Mouse (Mus musculus): ENCODE data around the gene Tns3. TPM values are rescaled to one million over a fixed set of nuclear protein-coding genes. Genes with fewer than 3 reads are reported as not detected.

Gene Tns3
- total RNA-seq, 2 experiments from 2014 or later, result 69.9 to 73.2 TPM

DNA sequence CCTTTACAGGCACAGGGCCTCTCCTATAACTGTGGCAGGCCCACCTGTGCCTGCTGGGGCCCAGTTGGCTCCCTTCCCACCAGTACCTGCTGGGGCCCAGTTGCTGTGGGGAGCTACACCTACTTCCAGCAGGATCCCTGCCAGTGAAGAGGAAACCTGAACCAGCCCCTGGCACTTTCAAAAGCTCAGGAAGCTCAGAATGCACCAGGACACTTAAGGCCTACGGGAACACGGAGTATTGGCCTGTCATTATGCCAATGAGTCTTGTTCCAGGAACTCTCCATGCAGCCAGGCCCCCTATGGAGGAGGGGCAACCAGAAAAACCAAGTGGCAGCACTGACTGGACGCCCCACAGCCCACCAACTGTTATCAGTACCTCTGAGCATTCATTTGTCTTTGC, 181.6 kb downstream of the Tns3 start:
- no peak for DNase-seq (ENCODE audit: low spot score in 2 of 2)

DNA sequence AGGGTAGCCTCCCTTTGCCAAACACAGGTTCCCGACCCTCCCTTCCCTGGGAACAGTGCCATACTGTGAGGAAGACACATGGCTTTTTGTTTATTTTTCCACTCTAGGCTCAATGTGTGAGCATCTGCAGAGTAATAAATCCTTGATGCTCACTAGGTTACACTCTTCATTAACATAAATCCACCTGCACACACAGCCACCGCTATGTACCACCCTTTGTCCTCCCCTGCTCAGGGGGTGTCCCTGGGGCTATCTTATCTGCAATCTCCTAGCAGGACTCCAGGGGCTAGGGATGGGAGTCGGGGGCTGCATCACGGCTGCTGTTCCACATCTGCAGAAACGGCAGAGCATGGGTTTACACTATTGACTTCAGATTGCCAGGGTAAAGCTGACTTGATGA, 182.4 kb downstream of the Tns3 start:
- no peak for DNase-seq (ENCODE audit: low spot score in 2 of 2)

DNA sequence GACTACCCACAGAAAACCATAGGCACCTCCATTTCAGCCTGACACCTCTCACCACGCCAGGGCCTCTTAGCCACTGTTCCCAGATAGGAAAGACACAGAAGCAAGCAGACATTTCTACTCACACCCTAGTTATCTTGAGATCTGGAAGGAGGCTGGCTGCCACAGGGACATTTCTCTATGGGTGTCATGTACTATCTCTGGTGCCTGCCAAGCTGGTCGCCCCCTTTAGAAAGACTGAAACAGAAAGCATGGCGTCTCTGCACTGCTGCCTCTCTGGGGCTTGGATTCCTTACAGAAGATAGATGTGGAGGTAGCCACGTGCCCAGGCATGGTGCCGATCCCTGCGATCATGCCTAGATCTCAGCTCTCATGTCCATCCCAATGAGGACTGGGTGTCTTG, 182.8 kb downstream of the Tns3 start:
- DNase-seq (ENCODE audit: low spot score in 2 of 2), result no peak

- no peak for DNase-seq (ENCODE audit: low spot score in 2 of 2)
These were observed 184.5 kb downstream of the Tns3 start for GRCm38 (mm10) chr11:8479858-8480257.

GRCm38 (mm10) chr11:8479313-8479712, 185.0 kb downstream of the Tns3 start:
- DNase-seq (ENCODE audit: low spot score in 2 of 2), result no peak

DNA sequence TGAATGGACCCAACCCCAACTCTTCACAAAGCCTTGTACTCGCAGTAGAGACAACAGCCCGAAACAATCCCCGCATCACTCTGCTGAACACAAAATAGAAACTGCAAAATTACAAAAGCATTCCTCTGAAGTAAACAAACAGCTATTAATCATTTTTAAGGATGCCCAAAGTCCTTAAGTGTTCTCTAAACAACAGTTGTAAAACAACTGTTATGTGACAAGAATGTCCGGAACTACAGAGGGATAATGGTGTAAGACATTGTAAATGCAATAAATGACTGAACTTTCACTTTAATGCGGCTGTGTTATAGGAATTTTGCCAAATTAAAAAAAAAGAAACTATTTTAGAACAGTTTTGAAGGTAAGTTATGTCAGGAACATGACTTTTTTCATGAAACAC, 190.7 kb downstream of the Tns3 start:
- DNase-seq (ENCODE audit: low spot score in 2 of 2), result no peak

DNA sequence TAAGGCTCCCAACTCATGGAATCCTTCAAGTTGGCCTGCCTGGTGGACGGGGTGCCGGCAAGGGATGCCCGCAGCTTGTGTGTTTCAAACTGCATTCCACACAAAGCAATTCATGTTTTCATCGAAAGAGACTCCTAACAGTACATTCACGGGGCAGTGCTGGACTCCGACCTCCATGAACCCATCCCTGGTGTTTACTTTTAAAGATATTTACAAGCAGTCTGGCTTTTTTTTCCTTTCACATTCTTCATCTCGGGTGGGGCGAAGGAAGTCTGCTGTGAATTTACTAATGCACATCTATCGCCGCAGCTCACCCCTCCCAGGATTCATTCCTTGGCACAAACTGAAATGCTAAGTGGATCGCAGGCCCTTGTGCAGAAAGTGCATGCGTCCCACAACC, 191.9 kb downstream of the Tns3 start:
- DNase-seq (ENCODE audit: low spot score in 2 of 2), result no peak

DNA sequence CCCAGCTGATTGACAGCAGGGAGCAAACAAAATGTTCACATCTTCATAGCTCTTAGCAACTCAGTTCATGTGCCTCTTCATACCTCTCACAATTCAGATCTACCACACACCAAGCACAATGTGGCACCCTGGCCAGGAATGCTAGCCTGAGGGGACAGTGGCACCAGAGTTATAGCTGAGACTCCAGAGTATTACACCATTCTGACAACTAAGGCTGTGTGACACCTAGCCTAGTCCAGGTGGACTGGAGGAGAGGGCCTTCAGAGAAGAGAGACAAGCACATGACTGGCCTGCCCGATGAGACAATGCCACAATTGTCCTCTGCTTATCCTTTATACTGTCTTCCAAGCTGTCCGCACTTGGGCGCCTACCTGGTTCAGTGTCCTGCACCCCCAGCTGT, 192.8 kb downstream of the Tns3 start:
- no peak for DNase-seq (ENCODE audit: low spot score in 2 of 2)

DNA sequence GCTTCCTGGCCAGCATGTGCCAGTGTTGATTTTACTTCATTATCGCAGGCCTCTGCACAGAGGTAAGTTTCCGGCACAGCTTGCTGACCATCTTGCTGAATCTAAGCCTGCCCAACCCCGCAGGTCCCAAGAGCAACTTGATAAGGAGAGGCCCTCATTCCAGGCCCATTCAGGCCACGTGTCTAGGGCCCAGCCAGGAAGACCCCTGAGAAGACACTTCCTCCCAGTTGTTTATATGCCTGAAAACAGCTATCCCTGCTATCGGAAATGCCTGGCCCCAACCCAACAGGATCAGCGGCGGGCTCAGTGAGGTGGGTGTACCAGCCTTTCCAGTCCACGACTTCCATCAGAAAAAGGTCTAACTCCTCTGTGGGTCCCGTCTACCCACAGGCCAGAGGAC, 194.8 kb downstream of the Tns3 start:
- no peak for DNase-seq (ENCODE audit: low spot score in 2 of 2)

DNA sequence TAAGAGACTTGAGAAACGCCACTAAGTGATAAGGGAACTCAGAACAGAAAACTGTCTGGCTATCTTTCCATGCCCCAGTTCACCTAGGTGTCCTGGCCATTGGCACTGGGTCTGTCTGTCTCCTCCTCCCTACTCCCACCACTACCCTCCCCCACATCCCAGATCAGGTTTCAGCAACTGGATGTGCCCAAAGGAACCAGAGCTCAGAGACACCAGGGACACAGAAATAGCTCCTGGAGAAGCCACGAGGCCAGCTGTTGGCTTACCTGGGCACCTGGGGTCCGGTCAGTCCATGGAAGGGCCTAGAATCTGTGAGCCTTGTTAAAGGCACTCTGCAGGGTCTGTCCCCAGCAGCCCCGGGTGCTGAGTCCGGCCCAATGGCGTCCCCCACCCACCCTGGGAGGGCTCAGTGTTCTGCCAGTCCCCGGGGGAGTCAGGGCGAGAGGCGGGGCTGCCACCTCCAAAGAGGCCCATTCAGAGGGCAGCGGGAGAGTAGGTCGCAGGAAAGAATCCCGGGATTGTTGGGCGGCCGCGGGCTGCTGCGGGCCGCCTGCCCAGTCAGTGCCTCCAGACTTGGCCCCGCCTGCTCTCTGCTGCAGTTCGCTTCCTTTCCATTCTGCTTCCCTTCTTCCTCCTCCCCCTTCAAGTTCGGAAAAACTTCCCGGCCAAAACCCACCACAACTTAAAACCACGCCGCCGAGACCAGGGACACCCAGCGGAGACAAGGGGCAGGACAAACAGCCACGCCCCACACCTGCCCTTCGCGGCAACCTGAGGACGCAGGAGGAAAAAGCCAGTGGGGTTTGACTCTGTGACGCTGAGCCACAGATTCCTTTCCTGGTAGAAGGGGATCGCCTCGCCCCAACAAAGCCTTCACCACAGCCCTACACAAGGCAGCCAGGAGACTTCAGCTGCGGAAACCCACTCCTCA, 195.9 kb downstream of the Tns3 start:
- peak; percentile 63 to 85 for DNase-seq (ENCODE audit: low spot score in 2 of 2)

DNA sequence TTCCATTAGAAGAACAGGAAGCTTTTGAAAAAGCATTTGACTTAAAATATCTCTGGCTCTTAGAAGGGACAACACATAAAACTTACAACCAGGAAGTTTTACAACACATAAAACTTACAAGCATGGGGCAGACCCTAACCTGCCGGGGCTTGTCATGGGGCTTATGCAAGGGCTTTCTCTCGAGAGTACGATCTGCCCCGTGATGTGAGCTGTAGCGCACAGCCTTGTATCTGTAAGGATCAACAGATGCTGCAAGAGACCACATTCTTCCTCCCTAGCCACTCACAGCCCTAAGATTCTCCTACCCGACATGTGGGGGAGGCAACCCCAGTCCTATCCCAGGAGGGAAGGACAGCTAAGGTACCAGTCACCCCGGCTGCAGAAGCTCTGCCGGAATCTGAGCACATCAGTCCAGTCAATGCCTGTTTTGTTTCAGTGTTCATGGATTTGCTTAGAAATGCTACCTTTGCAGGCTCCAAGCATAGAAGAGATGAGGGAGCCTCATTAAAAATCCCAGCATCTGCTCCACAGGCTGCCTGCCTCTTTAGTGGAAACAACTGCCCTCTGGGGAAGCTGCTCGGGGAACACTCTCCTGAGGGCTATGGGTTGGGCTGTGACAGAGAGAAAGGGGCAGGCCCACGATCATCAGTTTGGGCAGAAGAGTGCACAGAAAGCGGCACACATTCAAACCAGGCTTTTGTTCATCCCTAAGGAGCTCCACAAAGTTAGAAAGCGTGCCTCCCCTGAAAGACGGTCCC, 196.8 kb downstream of the Tns3 start:
- no peak for DNase-seq (ENCODE audit: low spot score in 2 of 2)

DNA sequence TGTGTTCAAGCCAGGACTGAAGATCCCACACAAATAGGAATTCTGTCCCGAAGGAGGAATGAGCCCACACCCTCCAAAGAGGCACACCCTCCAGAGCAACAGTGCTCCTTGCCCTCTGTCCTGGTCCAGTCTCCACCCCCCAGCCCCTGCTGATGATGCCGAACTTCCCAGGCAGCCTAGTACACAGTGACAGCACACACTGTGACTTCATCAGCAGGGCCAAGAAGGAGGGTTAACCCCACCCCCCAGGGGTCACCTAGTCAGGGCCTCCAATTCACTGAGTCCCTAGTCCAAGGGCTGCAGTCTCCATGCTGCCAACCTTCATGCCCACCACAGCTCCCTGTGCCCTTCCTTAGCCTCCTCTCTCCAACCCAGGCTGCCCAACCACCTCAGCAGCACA, 200.5 kb downstream of the Tns3 start:
- DNase-seq (ENCODE audit: low spot score in 2 of 2), result no peak

DNA sequence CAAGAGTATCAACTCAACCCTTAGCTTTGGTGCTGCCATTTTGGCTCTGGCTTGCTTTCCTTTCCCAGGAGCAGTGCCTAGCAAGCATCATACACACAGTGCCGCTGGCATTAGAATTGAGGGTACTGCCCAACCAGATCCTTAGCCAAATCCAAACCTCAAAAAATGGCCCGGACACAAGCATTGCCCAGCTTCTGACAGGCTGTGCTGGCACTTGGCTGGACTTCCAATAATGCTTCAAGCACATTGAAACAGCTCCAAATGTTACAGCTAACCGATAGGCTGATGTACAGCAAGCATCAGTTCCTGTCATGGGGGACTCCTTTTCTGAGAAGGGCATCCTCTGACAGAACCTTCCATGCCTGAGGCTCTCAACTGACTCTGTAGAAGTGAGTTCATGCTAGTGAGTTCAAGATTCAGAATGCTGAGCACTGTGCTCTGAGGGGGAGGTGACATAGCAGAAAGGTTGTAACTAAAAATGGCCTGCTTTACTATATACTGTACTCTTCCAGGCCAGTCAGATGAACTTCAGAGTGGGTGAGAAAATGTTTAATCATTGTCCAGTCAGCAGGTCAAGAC, 201.4 kb downstream of the Tns3 start:
- DNase-seq (ENCODE audit: low spot score in 2 of 2), result no peak

- DNase-seq (ENCODE audit: low spot score in 2 of 2), result no peak
These were observed 203.5 kb downstream of the Tns3 start for GRCm38 (mm10) chr11:8460835-8461234.

- DNase-seq (ENCODE audit: low spot score in 2 of 2), result no peak
These were observed 206.4 kb downstream of the Tns3 start for GRCm38 (mm10) chr11:8457951-8458350.

DNA sequence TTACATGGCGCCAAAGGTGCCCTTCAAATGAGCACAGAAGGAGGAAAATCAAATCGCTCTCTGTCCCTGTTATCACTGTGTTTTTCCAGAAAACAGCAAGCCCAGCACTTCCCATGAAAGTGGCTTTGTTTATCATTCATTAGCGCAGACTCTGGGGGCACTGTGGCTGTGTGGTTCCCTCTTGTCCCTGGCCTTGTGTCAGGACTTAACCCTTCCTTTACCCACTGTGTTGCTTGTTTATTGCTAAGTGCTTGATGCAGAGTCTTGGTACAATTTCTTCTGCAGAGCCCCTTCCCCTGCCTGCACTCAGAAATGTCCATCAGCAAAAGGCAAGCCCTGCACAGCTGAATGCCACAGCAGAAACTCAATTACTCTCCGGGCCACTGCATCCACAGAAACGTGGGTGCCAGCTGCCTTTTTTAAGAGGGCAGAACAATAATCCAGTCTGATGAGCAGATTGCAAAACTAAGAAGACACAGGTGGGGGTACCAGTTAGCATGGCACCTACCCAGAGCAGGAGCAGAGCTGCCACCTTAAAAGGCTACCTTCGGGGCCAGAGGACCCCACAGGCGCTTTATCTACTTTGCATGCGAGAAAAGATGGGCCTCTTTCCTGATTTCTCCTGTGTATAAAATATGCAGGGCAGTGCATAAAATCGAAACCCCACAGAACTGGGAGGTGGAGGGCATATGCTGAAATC, 207.6 kb downstream of the Tns3 start:
- peak; percentile 21 to 62 for DNase-seq (ENCODE audit: low spot score in 2 of 2)

- no peak for DNase-seq (ENCODE audit: low spot score in 2 of 2)
These were observed 208.7 kb downstream of the Tns3 start for GRCm38 (mm10) chr11:8455650-8456049.

DNA sequence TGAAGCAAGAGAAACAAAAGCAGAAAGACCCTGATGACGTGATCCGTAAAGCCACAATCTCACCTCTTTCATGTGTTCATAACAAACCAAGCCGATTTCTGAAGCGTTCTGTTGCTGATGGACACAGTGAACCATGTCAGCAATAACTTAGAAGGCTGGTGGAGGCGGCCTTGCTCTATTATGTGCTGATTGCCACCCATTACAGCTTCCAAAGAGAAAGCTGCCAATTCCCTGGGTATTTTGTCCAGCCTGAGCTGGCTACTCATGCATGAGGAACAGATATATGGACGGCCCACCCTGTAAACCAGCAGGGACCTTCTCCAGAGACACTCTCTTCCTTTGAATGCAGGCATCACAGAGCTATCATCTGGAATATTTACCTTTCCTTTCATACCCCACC, 211.1 kb downstream of the Tns3 start:
- peak in 1 of 2 experiments; percentile 25 for DNase-seq (ENCODE audit: low spot score in 2 of 2)

DNA sequence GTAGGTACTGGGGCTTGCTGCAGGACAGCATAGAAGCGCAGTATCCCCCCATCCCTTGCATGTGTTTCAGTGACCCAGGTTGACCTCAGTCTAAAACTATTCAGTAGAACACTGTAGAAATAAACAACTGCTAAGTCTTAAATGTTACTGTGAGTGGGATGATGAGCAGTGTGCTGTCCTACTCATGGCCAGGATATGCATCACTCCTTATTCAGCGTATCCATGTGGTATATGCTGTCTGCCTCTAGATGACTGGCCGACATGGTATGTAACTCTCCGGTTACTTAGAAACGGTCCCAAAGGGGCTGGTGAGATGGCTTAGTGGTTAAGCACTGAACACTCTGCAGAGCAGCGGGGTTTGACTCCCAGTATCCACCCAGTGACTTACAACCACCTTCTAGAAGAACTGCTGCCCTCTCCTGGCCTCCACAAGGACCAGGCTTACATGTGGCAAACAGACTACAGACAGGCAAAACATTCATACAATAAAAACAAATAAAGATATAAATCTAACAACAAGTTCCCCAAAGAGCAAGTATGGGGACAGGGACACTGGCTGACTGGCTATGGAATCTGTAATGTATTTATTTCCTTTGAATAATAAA, 212.6 kb downstream of the Tns3 start:
- DNase-seq (ENCODE audit: low spot score in 2 of 2), result no peak

DNA sequence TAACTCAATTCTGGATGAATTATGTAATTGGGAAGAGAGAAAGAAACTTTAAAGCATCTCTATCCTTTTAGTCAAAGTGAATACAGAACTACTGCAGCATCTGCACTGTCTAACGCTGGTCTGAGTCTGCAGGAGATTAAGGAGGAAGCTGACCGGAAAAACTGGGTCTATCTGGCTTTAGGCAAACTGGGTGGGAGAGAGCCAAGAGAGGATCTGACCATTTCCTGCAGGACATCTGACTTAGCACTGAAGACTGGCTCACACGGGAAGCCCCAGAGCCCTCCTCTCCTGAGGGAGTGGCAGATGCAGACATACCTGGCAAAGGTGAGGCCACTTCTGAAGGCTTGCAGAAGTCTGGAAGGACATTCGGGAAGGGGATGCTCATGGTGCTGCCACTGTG, 213.8 kb downstream of the Tns3 start:
- no peak for DNase-seq (ENCODE audit: low spot score in 2 of 2)

DNA sequence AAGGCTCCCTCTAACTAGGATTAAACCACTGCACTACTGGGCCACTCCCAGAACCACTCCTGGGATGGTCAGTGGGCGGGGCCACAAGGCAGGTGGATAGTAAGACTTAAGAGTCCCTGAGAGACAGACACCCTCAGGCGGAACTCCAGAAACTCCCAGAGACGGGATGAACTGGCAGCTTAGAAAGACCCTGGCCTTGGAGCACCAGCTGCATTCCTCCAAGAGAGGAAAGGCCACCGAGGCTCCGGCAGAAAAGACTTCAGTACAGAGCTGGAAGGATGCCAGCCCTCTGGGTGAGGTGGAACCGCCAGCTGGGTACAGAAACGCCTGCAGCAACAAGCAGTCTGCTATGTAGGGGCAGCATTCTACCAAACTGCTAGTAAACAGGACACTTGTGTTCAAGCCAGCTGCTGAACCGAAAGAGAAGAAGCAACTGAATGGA, 218.4 kb downstream of the Tns3 start:
- peak; percentile 73 to 90 for DNase-seq (ENCODE audit: low spot score in 2 of 2)

All from layer of hippocampus, postnatal 14 days (tissue).